Mouse (Mus musculus) hindbrain, embryonic 12.5 days (tissue): ENCODE data around the gene Cntn5. TPM values are rescaled to one million over a fixed set of nuclear protein-coding genes. Genes with fewer than 3 reads are reported as not detected.

Source experiments
- ATAC-seq: fragments of 200-750 bp; cut with Nextera tagmentation; 2 replicates; pipeline ENCODE4 v1.8.0; 2017; ENCODE audit warnings: moderate TSS enrichment; ENCODE audit not compliant: low FRiP score
- H3K27ac ChIP-seq: fragments of 300-500 bp; sonication (generic); 2 replicates; pipeline ENCODE4 v1.5.1; 2016; ENCODE audit warnings: mild to moderate bottlenecking
- H3K27me3 ChIP-seq: fragments of 300-500 bp; sonication (generic); 2 replicates; pipeline ENCODE4 v1.6.1; 2016; ENCODE audit warnings: mild to moderate bottlenecking
- H3K36me3 ChIP-seq: fragments of 300-500 bp; sonication (generic); 2 replicates; pipeline ENCODE4 v1.6.1; 2016; ENCODE audit warnings: mild to moderate bottlenecking
- H3K4me1 ChIP-seq: fragments of 300-500 bp; sonication (generic); 2 replicates; pipeline ENCODE4 v1.6.1; 2016
- H3K4me2 ChIP-seq: fragments of 300-500 bp; sonication (generic); replicated peaks from 2 replicates; pipeline ENCODE4 v1.6.1; 2016; ENCODE audit warnings: mild to moderate bottlenecking
- H3K4me3 ChIP-seq: fragments of 300-500 bp; sonication (generic); 2 replicates; pipeline ENCODE4 v1.5.1; 2016; ENCODE audit warnings: mild to moderate bottlenecking
- H3K9ac ChIP-seq: fragments of 300-500 bp; sonication (generic); 2 replicates; pipeline ENCODE4 v1.6.1; 2016; ENCODE audit warnings: mild to moderate bottlenecking, moderate library complexity
- H3K9me3 ChIP-seq: fragments of 300-500 bp; sonication (generic); replicated peaks from 2 replicates; pipeline ENCODE4 v1.6.1; 2016; ENCODE audit warnings: mild to moderate bottlenecking
- WGBS: fragments of 180-500 bp; shearing (Covaris S2); methylation state at CpG from one replicate; pipeline ENCODE4 v1.1.7; 2016; 5-methylcytosine and 5-hydroxymethylcytosine counted together
- polyA plus RNA-seq: library from polyadenylated mRNA; unstranded; fragments of >200 nt; fragmentation: Nextera tagmentation; extraction: Ambion mirVana; gene quantifications from 2 replicates; pipeline ENCODE4 v1.2.1, GENCODE M21; 2016

The Cntn5 gene
- polyA plus RNA-seq, 1 experiment from 2014 or later: 8.9 TPM

- H3K27ac ChIP-seq: no peak overlapping the region
- H3K4me1 ChIP-seq: no peaks in the 10 kb centered on the region
- no peak overlapping the region for H3K4me2 ChIP-seq
- no peak for ATAC-seq
- no peaks in the 10 kb centered on the region for H3K9me3 ChIP-seq
- H3K9ac ChIP-seq: no peak overlapping the region
- H3K4me3 ChIP-seq: no peak overlapping the region
- 63% methylated on average over 5 of the region's 5 CpGs for WGBS
- no peaks in the 10 kb centered on the region for H3K27me3 ChIP-seq
- H3K36me3 ChIP-seq: no peaks in the 10 kb centered on the region
Measured at GRCm38 (mm10) chr9:10101812-10102440, 802.6 kb downstream of the Cntn5 start.

GRCm38 (mm10) chr9:10076282-10076681 is 828.3 kb downstream of the Cntn5 start:
- Histone ChIP-seq H3K4me1 (no peaks in the 10 kb centered on the region), H3K27me3 (no peaks in the 10 kb centered on the region), H3K9ac (no peak overlapping the region), H3K36me3 (no peaks in the 10 kb centered on the region), H3K27ac (no peak overlapping the region), H3K4me3 (no peak overlapping the region), H3K4me2 (no peak overlapping the region), H3K9me3 (no peaks in the 10 kb centered on the region)
- ATAC-seq: no peak

- no peaks in the 10 kb centered on the region for H3K36me3 ChIP-seq
- H3K4me2 ChIP-seq: no peak overlapping the region
- H3K9ac ChIP-seq: no peak overlapping the region
- no peaks in the 10 kb centered on the region for H3K27me3 ChIP-seq
- no peak overlapping the region for H3K4me3 ChIP-seq
- ATAC-seq: no peak
- H3K4me1 ChIP-seq: no peaks in the 10 kb centered on the region
- H3K27ac ChIP-seq: no peak overlapping the region
- WGBS: 50% methylated on average over 4 of the region's 4 CpGs
- no peaks in the 10 kb centered on the region for H3K9me3 ChIP-seq
Measured at GRCm38 (mm10) chr9:10073401-10073800, 831.2 kb downstream of the Cntn5 start.

GRCm38 (mm10) chr9:10072860-10073259 is 831.7 kb downstream of the Cntn5 start:
- ATAC-seq: no peak
- 70% methylated on average over 5 of the region's 5 CpGs for WGBS
- H3K9me3 ChIP-seq: no peaks in the 10 kb centered on the region
- no peak overlapping the region for H3K4me3 ChIP-seq
- H3K27me3 ChIP-seq: no peaks in the 10 kb centered on the region
- H3K4me1 ChIP-seq: no peaks in the 10 kb centered on the region
- H3K4me2 ChIP-seq: no peak overlapping the region
- no peak overlapping the region for H3K27ac ChIP-seq
- H3K9ac ChIP-seq: no peak overlapping the region
- no peaks in the 10 kb centered on the region for H3K36me3 ChIP-seq

GRCm38 (mm10) chr9:10071271-10071670 is 833.3 kb downstream of the Cntn5 start:
- no peak overlapping the region for H3K4me2 ChIP-seq
- no peaks in the 10 kb centered on the region for H3K27me3 ChIP-seq
- no peak for ATAC-seq
- no peaks in the 10 kb centered on the region for H3K4me1 ChIP-seq
- no peak overlapping the region for H3K27ac ChIP-seq
- H3K9ac ChIP-seq: no peak overlapping the region
- no peaks in the 10 kb centered on the region for H3K36me3 ChIP-seq
- no peaks in the 10 kb centered on the region for H3K9me3 ChIP-seq
- H3K4me3 ChIP-seq: no peak overlapping the region
- WGBS: 83% methylated on average over 2 of the region's 2 CpGs

- Histone ChIP-seq H3K27me3 (no peaks in the 10 kb centered on the region), H3K36me3 (no peaks in the 10 kb centered on the region), H3K4me3 (no peak overlapping the region), H3K9me3 (no peaks in the 10 kb centered on the region), H3K4me1 (no peaks in the 10 kb centered on the region), H3K4me2 (no peak overlapping the region), H3K9ac (no peak overlapping the region), H3K27ac (no peak overlapping the region)
- ATAC-seq: peak; percentile 85
- WGBS: 76% methylated on average over 4 of the region's 4 CpGs
Measured at GRCm38 (mm10) chr9:10044969-10045789, 859.4 kb downstream of the Cntn5 start.

GRCm38 (mm10) chr9:10043001-10043400 is 861.6 kb downstream of the Cntn5 start:
- H3K27ac ChIP-seq: no peak overlapping the region
- no peaks in the 10 kb centered on the region for H3K27me3 ChIP-seq
- ATAC-seq: no peak
- H3K9me3 ChIP-seq: no peaks in the 10 kb centered on the region
- H3K4me3 ChIP-seq: no peak overlapping the region
- H3K4me2 ChIP-seq: no peak overlapping the region
- H3K9ac ChIP-seq: no peak overlapping the region
- 71% methylated on average over 3 of the region's 3 CpGs for WGBS
- H3K36me3 ChIP-seq: no peaks in the 10 kb centered on the region
- no peaks in the 10 kb centered on the region for H3K4me1 ChIP-seq

GRCm38 (mm10) chr9:10015129-10015528 is 889.4 kb downstream of the Cntn5 start:
- H3K4me1 ChIP-seq: no peaks in the 10 kb centered on the region
- no peak overlapping the region for H3K27ac ChIP-seq
- no peaks in the 10 kb centered on the region for H3K36me3 ChIP-seq
- WGBS: 65% methylated on average over 3 of the region's 3 CpGs
- no peak overlapping the region for H3K9ac ChIP-seq
- no peaks in the 10 kb centered on the region for H3K27me3 ChIP-seq
- H3K4me2 ChIP-seq: no peak overlapping the region
- H3K4me3 ChIP-seq: no peak overlapping the region
- H3K9me3 ChIP-seq: no peaks in the 10 kb centered on the region
- no peak for ATAC-seq

- Histone ChIP-seq H3K36me3 (no peaks in the 10 kb centered on the region), H3K9ac (no peak overlapping the region), H3K4me1 (no peaks in the 10 kb centered on the region), H3K27me3 (no peaks in the 10 kb centered on the region), H3K4me3 (no peak overlapping the region), H3K27ac (no peak overlapping the region), H3K4me2 (no peak overlapping the region), H3K9me3 (no peaks in the 10 kb centered on the region)
- WGBS: 82% methylated on average over 8 of the region's 8 CpGs
- ATAC-seq: no peak
Measured at GRCm38 (mm10) chr9:9984028-9984427, 920.5 kb downstream of the Cntn5 start.

- ATAC-seq: no peak
Measured at GRCm38 (mm10) chr9:9983220-9983619, 921.4 kb downstream of the Cntn5 start.

GRCm38 (mm10) chr9:9965370-9965769 is 939.2 kb downstream of the Cntn5 start:
- ATAC-seq: no peak

More at GRCm38 (mm10) chr9:9983220-9983619, 921.4 kb downstream of the Cntn5 start:
- no peak overlapping the region for H3K27ac ChIP-seq
- no peaks in the 10 kb centered on the region for H3K9me3 ChIP-seq
- H3K27me3 ChIP-seq: no peaks in the 10 kb centered on the region
- H3K4me1 ChIP-seq: no peaks in the 10 kb centered on the region
- H3K36me3 ChIP-seq: no peaks in the 10 kb centered on the region
- 72% methylated on average over 2 of the region's 2 CpGs for WGBS
- H3K4me2 ChIP-seq: no peak overlapping the region
- H3K9ac ChIP-seq: no peak overlapping the region
- no peak overlapping the region for H3K4me3 ChIP-seq

GRCm38 (mm10) chr9:9960610-9961172 is 943.9 kb downstream of the Cntn5 start:
- no peaks in the 10 kb centered on the region for H3K36me3 ChIP-seq
- H3K27me3 ChIP-seq: no peaks in the 10 kb centered on the region
- ATAC-seq: no peak
- H3K9me3 ChIP-seq: no peaks in the 10 kb centered on the region
- H3K4me3 ChIP-seq: no peak overlapping the region
- H3K4me2 ChIP-seq: no peak overlapping the region
- no peak overlapping the region for H3K9ac ChIP-seq
- H3K4me1 ChIP-seq: no peaks in the 10 kb centered on the region
- no peak overlapping the region for H3K27ac ChIP-seq

More at GRCm38 (mm10) chr9:9965370-9965769, 939.2 kb downstream of the Cntn5 start:
- no peak overlapping the region for H3K9ac ChIP-seq
- H3K4me2 ChIP-seq: no peak overlapping the region
- H3K36me3 ChIP-seq: no peaks in the 10 kb centered on the region
- no peaks in the 10 kb centered on the region for H3K4me1 ChIP-seq
- H3K4me3 ChIP-seq: no peak overlapping the region
- H3K27me3 ChIP-seq: no peaks in the 10 kb centered on the region
- no peaks in the 10 kb centered on the region for H3K9me3 ChIP-seq
- WGBS: 95% methylated on average over 4 of the region's 4 CpGs
- H3K27ac ChIP-seq: no peak overlapping the region
